Mouse (Mus musculus): Measurements from ENCODE around the gene Srcap. TPM values are rescaled to one million over a fixed set of nuclear protein-coding genes. Genes with fewer than 3 reads are reported as not detected.

Srcap gene
- polyA plus RNA-seq, 1 experiment = 106 TPM

DNA sequence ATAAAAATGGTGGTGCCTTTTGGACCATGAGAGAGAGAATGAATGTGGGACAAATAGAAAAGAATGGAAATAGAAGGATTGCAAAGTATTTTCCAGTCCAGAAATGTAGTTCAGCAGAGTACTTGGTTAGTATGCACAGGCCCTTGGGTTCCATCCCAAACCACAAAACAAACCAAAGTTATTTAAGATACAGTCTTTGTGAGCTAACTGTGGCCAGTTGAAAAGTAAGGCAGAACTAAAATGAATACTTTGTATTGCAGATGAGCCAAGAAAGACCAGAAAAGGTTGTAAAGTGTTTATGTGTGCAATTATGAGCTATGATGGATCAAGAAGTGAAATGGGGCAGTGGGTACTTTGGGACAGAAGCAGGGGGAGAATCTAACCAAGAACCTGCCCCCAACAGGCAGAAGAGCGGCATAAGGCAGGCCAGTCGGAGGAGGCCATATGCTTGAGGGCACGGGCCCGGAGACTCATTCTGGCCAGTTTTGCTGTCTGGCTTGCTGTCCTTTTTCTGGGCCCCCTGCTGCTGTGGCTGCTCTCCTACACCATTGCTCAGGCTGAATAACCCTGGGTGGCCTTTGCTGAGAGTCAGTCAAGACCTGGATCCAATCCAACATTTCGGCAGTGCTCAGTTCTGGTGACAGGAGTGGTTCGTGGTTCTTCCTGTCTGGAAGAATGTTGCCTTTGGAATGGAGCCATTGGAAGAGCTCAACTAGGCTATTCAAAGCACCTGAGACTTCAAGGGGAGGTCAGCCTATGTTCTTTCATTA lies 52.8 kb downstream of the Srcap start:
- H3K27ac ChIP-seq (ENCODE audit: insufficient read depth, low read length) = no peak overlapping the region
- no peaks in the 10 kb centered on the region for H3K9me3 ChIP-seq (replicated peaks; ENCODE audit: control insufficient read depth, insufficient read depth, low read length, poor library complexity, severe bottlenecking)
- H3K27me3 ChIP-seq (ENCODE audit: control insufficient read depth, insufficient read depth, low read length, poor library complexity, severe bottlenecking) = no peaks in the 10 kb centered on the region
- no peak overlapping the region for H3K9ac ChIP-seq (ENCODE audit: low read depth, poor library complexity, severe bottlenecking)
- peaks cover 12% of the 10 kb centered on the region for H3K36me3 ChIP-seq (ENCODE audit: control insufficient read depth, insufficient read depth, low read length, poor library complexity, severe bottlenecking)
- no peak overlapping the region for H3K4me3 ChIP-seq (ENCODE audit: low read depth, low read length)
- H3K4me1 ChIP-seq (ENCODE audit: control insufficient read depth, insufficient read depth, low read length) = peaks cover 2% of the 10 kb centered on the region
- TF ChIP-seq POLR2A (IDR thresholded peaks at IDR 0.05; ENCODE audit: insufficient read depth, low read length) (no peak), CTCF (IDR thresholded peaks at IDR 0.05; ENCODE audit: low read depth, low read length) (no peak), EP300 (IDR thresholded peaks at IDR 0.05; ENCODE audit: insufficient read depth, low read depth, low read length) (no peak)

DNA sequence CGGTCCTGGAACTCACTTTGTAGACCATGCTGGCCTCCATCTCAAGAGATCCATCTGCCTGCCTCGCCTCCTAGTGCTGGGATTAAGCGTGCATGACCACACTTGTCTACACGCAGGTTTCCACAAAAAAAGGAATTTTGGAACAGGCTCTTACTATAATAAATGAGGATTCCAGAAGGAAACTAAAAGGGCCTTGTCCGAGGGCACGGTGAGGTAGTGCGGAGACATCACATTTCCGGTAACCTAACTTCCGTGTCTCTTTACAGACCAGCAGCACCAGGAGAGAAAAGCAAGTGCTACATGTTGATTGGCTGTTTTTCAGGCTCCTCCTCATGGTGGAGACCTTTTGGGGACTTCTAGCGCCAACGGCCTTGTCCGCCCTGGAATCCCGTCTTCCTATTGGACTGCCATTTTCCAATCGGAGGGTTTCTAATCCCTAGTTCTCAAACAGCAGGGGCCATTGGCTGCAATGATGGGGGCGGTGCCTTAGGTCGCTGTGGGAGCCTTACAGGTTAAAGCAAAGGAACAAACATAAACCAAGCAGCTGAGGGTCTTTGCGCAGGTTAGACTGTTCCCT lies 61.2 kb downstream of the Srcap start, which contains the start of gene Phkg2:
TSS of gene Phkg2 (plus strand) at position 446 of the 577 bp plus-strand sequence.
- Histone ChIP-seq H3K9ac (ENCODE audit: low read depth, poor library complexity, severe bottlenecking) (peak within 1 kb of the TSS; percentile 95), H3K36me3 (ENCODE audit: control insufficient read depth, insufficient read depth, low read length, poor library complexity, severe bottlenecking) (0 out of 2 replicates have a peak, but pooled peaks cover 2% of the 10 kb centered on the region), H3K27me3 (ENCODE audit: control insufficient read depth, insufficient read depth, low read length, poor library complexity, severe bottlenecking) (no peaks in the 10 kb centered on the region), H3K27ac (ENCODE audit: insufficient read depth, low read length) (0 out of 2 replicates have a peak within 1 kb of the TSS, but pooled peaks have one; percentile 1), H3K9me3 (replicated peaks; ENCODE audit: control insufficient read depth, insufficient read depth, low read length, poor library complexity, severe bottlenecking) (no peaks in the 10 kb centered on the region), H3K4me3 (ENCODE audit: low read depth, low read length) (peak within 1 kb of the TSS; percentile 76), H3K4me1 (ENCODE audit: control insufficient read depth, insufficient read depth, low read length) (peaks cover 2% of the 10 kb centered on the region)
- peak; percentile 72 for TF ChIP-seq POLR2A (IDR thresholded peaks at IDR 0.05; ENCODE audit: insufficient read depth, low read length)
- no peak for TF ChIP-seq EP300 (IDR thresholded peaks at IDR 0.05; ENCODE audit: insufficient read depth, low read depth, low read length)

DNA sequence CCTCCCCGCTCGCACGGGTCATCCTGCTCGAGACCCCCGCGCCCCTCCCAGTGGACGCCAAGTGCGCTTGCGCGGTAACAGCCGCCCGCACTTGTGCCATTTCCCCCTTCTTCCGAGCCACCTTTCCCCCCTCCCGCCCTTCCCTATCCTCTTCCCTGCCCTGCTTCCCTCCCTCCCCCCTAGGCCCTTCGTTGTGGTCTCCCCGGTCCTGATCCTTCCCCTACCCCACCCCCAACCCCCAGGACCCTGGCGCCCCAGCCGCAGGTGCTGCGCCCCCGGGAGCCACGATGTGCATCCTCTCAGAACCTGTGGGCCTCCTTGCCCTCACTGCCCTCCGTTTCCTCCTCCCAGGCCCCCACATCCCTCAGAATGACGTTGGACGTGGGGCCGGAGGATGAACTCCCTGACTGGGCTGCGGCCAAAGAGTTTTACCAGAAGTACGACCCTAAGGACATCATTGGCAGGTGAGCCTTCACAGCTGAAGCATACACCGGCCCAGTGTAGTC lies 61.8 kb downstream of the Srcap start:
- Histone ChIP-seq H3K4me1 (ENCODE audit: control insufficient read depth, insufficient read depth, low read length) (peaks cover 2% of the 10 kb centered on the region), H3K4me3 (ENCODE audit: low read depth, low read length) (peak overlapping the region; percentile 72), H3K27me3 (ENCODE audit: control insufficient read depth, insufficient read depth, low read length, poor library complexity, severe bottlenecking) (no peaks in the 10 kb centered on the region), H3K36me3 (ENCODE audit: control insufficient read depth, insufficient read depth, low read length, poor library complexity, severe bottlenecking) (0 out of 2 replicates have a peak, but pooled peaks cover 4% of the 10 kb centered on the region), H3K9ac (ENCODE audit: low read depth, poor library complexity, severe bottlenecking) (peak overlapping the region; percentile 95), H3K27ac (ENCODE audit: insufficient read depth, low read length) (0 out of 2 replicates have a peak overlapping the region, but pooled peaks have one; percentile 1), H3K9me3 (replicated peaks; ENCODE audit: control insufficient read depth, insufficient read depth, low read length, poor library complexity, severe bottlenecking) (no peaks in the 10 kb centered on the region)
- TF ChIP-seq POLR2A (IDR thresholded peaks at IDR 0.05; ENCODE audit: insufficient read depth, low read length) (no peak), CTCF (IDR thresholded peaks at IDR 0.05; ENCODE audit: low read depth, low read length) (no peak)

- Histone ChIP-seq H3K27ac (ENCODE audit: insufficient read depth, low read length) (no peak overlapping the region), H3K4me3 (ENCODE audit: low read depth, low read length) (peak overlapping the region; percentile 72), H3K9me3 (replicated peaks; ENCODE audit: control insufficient read depth, insufficient read depth, low read length, poor library complexity, severe bottlenecking) (no peaks in the 10 kb centered on the region), H3K27me3 (ENCODE audit: control insufficient read depth, insufficient read depth, low read length, poor library complexity, severe bottlenecking) (no peaks in the 10 kb centered on the region), H3K9ac (ENCODE audit: low read depth, poor library complexity, severe bottlenecking) (peak overlapping the region; percentile 95), H3K4me1 (ENCODE audit: control insufficient read depth, insufficient read depth, low read length) (peaks cover 2% of the 10 kb centered on the region), H3K36me3 (ENCODE audit: control insufficient read depth, insufficient read depth, low read length, poor library complexity, severe bottlenecking) (0 out of 2 replicates have a peak, but pooled peaks cover 4% of the 10 kb centered on the region)
- TF ChIP-seq CTCF (IDR thresholded peaks at IDR 0.05; ENCODE audit: low read depth, low read length) (no peak), POLR2A (IDR thresholded peaks at IDR 0.05; ENCODE audit: insufficient read depth, low read length) (no peak), EP300 (IDR thresholded peaks at IDR 0.05; ENCODE audit: insufficient read depth, low read depth, low read length) (no peak)
Observed at GRCm38 (mm10) chr7:127574115-127574514, 62.3 kb downstream of the Srcap start.

DNA sequence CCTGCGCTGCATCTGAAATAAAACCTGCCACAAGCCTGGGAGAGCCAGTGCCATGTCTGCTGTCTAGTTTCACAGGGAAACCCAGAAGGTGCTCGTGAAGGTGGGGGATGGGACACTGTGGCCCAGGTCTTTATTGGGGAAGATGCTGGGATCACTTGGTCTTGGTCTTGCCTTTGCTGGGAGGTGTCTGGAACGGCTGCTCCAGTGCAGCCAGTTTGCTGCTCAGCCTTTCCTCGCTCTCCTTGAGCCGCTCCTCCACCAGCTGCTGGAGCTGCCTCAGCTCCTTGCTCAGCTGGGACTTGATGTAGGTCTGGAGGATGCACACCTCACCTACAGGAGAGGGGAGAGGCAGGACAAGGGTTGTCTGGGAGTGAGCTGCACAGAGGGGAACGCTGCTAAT lies 71.5 kb downstream of the Srcap start:
- Histone ChIP-seq H3K27me3 (ENCODE audit: control insufficient read depth, insufficient read depth, low read length, poor library complexity, severe bottlenecking) (no peaks in the 10 kb centered on the region), H3K4me3 (ENCODE audit: low read depth, low read length) (no peak overlapping the region), H3K36me3 (ENCODE audit: control insufficient read depth, insufficient read depth, low read length, poor library complexity, severe bottlenecking) (peaks cover 23% of the 10 kb centered on the region)

DNA sequence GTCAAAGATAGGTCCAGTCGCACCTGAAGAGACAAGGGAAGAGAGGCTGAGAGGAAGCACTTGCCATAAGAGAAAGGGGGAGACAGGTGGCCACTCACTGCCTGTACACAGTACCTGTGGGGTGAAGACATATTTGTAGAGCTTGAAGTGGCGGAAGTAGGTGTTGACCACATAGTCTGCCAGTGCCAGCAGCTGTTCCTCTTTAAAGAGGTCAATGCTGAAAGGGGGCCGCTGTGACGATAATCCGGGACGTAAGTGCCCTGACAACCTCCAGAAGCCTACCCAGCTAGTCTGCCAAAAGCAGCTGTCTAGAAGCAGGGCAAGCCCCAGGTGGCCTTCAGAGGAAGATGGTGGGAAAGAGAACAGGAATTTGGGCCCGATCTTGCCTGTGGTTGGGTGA lies 73.2 kb downstream of the Srcap start:
- no peak for TF ChIP-seq CTCF (IDR thresholded peaks at IDR 0.05; ENCODE audit: low read depth, low read length)
- no peak for TF ChIP-seq POLR2A (IDR thresholded peaks at IDR 0.05; ENCODE audit: insufficient read depth, low read length)
- no peak for TF ChIP-seq EP300 (IDR thresholded peaks at IDR 0.05; ENCODE audit: insufficient read depth, low read depth, low read length)
- Histone ChIP-seq H3K9ac (ENCODE audit: low read depth, poor library complexity, severe bottlenecking) (no peak overlapping the region), H3K9me3 (replicated peaks; ENCODE audit: control insufficient read depth, insufficient read depth, low read length, poor library complexity, severe bottlenecking) (no peaks in the 10 kb centered on the region), H3K4me1 (ENCODE audit: control insufficient read depth, insufficient read depth, low read length) (no peaks in the 10 kb centered on the region), H3K36me3 (ENCODE audit: control insufficient read depth, insufficient read depth, low read length, poor library complexity, severe bottlenecking) (peaks cover 17% of the 10 kb centered on the region), H3K27ac (ENCODE audit: insufficient read depth, low read length) (no peak overlapping the region), H3K4me3 (ENCODE audit: low read depth, low read length) (no peak overlapping the region), H3K27me3 (ENCODE audit: control insufficient read depth, insufficient read depth, low read length, poor library complexity, severe bottlenecking) (no peaks in the 10 kb centered on the region)

More for the DNA sequence above, 71.5 kb downstream of the Srcap start:
- H3K4me1 ChIP-seq (ENCODE audit: control insufficient read depth, insufficient read depth, low read length) = no peaks in the 10 kb centered on the region
- H3K9ac ChIP-seq (ENCODE audit: low read depth, poor library complexity, severe bottlenecking) = no peak overlapping the region
- no peak overlapping the region for H3K27ac ChIP-seq (ENCODE audit: insufficient read depth, low read length)
- TF ChIP-seq CTCF (IDR thresholded peaks at IDR 0.05; ENCODE audit: low read depth, low read length) = no peak
- TF ChIP-seq EP300 (IDR thresholded peaks at IDR 0.05; ENCODE audit: insufficient read depth, low read depth, low read length) = no peak
- no peak for TF ChIP-seq POLR2A (IDR thresholded peaks at IDR 0.05; ENCODE audit: insufficient read depth, low read length)
- H3K9me3 ChIP-seq (replicated peaks; ENCODE audit: control insufficient read depth, insufficient read depth, low read length, poor library complexity, severe bottlenecking) = no peaks in the 10 kb centered on the region
